Mouse (Mus musculus): ENCODE data around the gene Cenpq. TPM values are rescaled to one million over a fixed set of nuclear protein-coding genes. Genes with fewer than 3 reads are reported as not detected.

The Cenpq gene
- 35.8 TPM for polyA plus RNA-seq (2017; shearing (Covaris generic))

DNA sequence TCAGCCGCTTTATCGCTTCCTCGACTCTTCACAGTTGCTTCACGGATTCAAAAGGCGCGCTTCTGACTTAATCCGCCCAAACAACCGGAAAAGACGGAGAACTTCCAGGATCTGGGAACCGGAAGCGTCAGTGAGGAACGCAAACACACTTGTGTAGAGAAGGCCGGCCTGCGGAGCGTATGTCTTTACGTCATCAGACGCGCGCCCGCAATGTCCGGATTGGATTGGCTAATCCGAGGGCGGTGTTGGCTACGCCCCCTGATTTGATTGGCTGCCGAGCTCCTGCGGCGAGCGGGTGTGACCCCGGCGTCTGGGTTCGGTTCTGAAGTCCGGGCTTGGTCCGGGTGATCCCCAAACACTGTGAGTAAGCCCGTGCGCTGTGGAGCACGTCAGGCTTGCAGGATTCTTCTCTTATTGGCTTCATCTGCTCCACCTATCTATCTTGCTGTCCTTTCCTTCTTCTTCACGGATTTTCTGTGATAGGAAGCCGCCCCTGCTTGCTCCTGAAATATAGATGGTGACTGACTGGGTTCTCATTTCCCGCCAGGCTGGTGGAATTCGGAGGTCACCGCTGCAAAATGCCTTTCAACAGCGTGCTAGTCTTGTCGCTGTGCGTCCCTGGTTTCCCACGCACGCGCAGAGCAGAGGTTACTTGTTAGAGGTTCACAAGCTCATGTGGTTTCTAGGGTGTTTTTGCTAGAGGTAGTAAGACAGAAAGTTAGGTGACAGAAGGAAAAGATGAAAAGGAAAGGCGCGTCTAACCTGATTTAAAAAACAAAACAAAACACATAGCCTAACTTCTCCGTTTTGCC is at the start of gene Cenpq, which contains the start of gene Mut:
TSS of gene Cenpq (minus strand) at position 628 of the 812 bp plus-strand sequence.
TSS of gene Mut (plus strand) at position 266 of the 812 bp plus-strand sequence.

DNA sequence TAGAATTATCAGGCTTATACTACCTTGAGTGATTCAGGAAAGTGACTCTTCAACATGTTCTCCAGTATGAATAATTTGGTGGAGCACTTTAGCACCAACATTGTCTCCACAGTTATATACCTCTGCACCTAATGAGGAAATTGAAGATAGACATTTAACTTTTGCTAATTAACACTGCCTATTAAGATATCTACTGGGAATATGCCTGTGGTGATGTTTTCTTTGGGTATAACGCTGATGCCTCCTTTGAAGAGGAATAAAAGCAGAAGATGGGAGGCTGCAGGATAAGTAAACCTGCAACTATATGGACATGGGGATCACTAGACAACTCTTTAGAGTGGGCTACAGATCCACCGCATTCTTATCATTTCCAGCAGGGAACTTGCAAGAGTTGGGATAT is 20.6 kb downstream of the Cenpq start, which contains the start of gene Glyatl3:
TSS of gene Glyatl3 (minus strand) at position 101 of the 400 bp plus-strand sequence.

DNA sequence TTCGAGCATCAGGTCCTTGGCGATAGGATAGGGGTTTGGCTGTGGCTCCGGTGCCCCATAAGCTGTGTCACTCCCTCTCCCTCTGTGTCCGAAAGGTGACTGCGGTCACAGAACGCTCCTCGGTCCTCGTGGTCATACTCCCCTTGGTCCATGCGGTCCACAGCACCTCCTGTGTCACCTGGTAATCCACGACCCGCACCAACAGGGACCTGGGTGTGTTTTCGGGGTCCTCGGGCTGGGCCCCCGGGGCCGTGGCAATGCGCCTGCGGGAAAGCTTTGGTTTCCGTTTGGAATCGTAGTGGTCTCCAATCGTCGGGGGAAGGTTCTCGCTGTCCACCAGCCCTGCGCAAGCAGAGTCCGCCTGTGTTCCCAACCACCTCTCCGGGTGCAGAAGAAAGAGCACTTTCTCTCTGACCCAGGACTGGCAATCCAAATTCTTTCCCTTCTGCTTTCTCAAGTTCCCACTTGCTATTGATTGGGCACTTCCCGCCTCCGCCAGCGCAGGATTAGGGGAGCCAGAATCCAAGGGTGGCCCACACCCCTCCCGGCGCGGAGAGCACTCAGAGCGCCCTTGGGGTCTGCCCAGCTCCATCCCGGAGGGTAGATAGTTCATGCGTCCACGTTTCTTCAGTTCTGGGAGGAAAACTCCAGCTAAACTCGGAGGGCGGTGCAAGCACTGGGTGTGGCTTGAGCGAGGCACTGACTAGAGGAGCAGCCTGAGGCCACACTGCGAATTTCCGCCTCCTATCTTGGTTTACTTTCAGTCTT is 54.7 kb downstream of the Cenpq start, which contains the start of gene 9130008F23Rik:
TSS of gene 9130008F23Rik (minus strand) at position 636 of the 768 bp plus-strand sequence.

Other genes starting within 250 kb of the Cenpq start
- gene Esp1, start 207.9 kb downstream of the Cenpq start, polyA plus RNA-seq (2017; shearing (Covaris generic)): not detected
- not detected for gene Crisp2, start 128.0 kb downstream of the Cenpq start, polyA plus RNA-seq (2017; shearing (Covaris generic))
- not detected for gene Rhag, start 123.9 kb downstream of the Cenpq start, polyA plus RNA-seq (2017; shearing (Covaris generic))
- gene 9130008F23Rik, start 54.5 kb downstream of the Cenpq start, polyA plus RNA-seq (2017; shearing (Covaris generic)): not detected
- not detected for gene Glyatl3, start 20.7 kb downstream of the Cenpq start, polyA plus RNA-seq (2017; shearing (Covaris generic))
- 17.7 TPM for gene Mut, start 362 bp downstream of the Cenpq start, polyA plus RNA-seq (2017; shearing (Covaris generic))

All from effector memory CD4-positive, alpha-beta T cell, adult 5 months (primary cell).